Mouse (Mus musculus) kidney, postnatal 0 days (tissue): Measurements from ENCODE around the gene Atpaf1. TPM values are rescaled to one million over a fixed set of nuclear protein-coding genes. Genes with fewer than 3 reads are reported as not detected.

Source experiments
- ATAC-seq: fragments of 200-750 bp; cut with Nextera tagmentation; replicated peaks from 2 replicates; pipeline ENCODE4 v1.8.0; 2017; ENCODE audit warnings: low read depth, moderate number of reproducible peaks, moderate TSS enrichment, moderate library complexity; ENCODE audit not compliant: low FRiP score
- DNase-seq: peaks from one replicate; pipeline ENCODE4 v3.0.0-alpha.2; 2016; ENCODE audit warnings: low spot score
- H3K27ac ChIP-seq: fragments of 300-500 bp; sonication (generic); 2 replicates; pipeline ENCODE4 v1.5.1; 2014; ENCODE audit warnings: mild to moderate bottlenecking
- H3K27me3 ChIP-seq: fragments of 300-500 bp; sonication (generic); 2 replicates; pipeline ENCODE4 v1.6.1; 2014; ENCODE audit warnings: low read length, mixed read lengths; ENCODE audit not compliant: insufficient read depth
- H3K36me3 ChIP-seq: fragments of 300-500 bp; sonication (generic); 2 replicates; pipeline ENCODE4 v1.6.1; 2014; ENCODE audit warnings: low read length, mixed read lengths; ENCODE audit not compliant: insufficient read depth
- H3K4me1 ChIP-seq: fragments of 300-500 bp; sonication (generic); replicated peaks from 2 replicates; pipeline ENCODE4 v1.6.1; 2014; ENCODE audit warnings: antibody characterized with exemption, low read length, mixed read lengths; ENCODE audit not compliant: insufficient read depth
- H3K4me2 ChIP-seq: fragments of 300-500 bp; sonication (generic); 2 replicates; pipeline ENCODE4 v1.6.1; 2014; ENCODE audit warnings: mild to moderate bottlenecking, low read length, moderate library complexity, mixed read lengths
- H3K4me3 ChIP-seq: fragments of 300-500 bp; sonication (generic); replicated peaks from 2 replicates; pipeline ENCODE4 v1.5.1; 2014; ENCODE audit warnings: low read depth, low read length
- H3K9ac ChIP-seq: fragments of 300-500 bp; sonication (generic); 2 replicates; pipeline ENCODE4 v1.6.1; 2014; ENCODE audit warnings: low read depth, low read length
- H3K9me3 ChIP-seq: fragments of 300-500 bp; sonication (generic); replicated peaks from 2 replicates; pipeline ENCODE4 v1.6.1; 2016; ENCODE audit warnings: low read length, inconsistent platforms, mixed read lengths
- CTCF ChIP-seq: IDR thresholded peaks from 2 replicates; pipeline ENCODE4 v1.5.1; 2016; ENCODE audit warnings: antibody characterized with exemption, low read depth, mild to moderate bottlenecking, moderate library complexity
- WGBS: fragments of 180-500 bp; shearing (Covaris S2); extraction: QIAGEN DNeasy Blood & Tissue Kit; methylation state at CpG from one replicate; pipeline ENCODE4 v1.1.7; 2014; 5-methylcytosine and 5-hydroxymethylcytosine counted together
- polyA plus RNA-seq: library from polyadenylated mRNA; unstranded; fragments of >200 nt; fragmentation: Nextera tagmentation; extraction: Ambion mirVana; gene quantifications from 2 replicates; pipeline ENCODE4 v1.2.1, GENCODE M21; 2015

Atpaf1 gene
- polyA plus RNA-seq, 1 experiment from 2014 or later, result 62.1 TPM

DNA sequence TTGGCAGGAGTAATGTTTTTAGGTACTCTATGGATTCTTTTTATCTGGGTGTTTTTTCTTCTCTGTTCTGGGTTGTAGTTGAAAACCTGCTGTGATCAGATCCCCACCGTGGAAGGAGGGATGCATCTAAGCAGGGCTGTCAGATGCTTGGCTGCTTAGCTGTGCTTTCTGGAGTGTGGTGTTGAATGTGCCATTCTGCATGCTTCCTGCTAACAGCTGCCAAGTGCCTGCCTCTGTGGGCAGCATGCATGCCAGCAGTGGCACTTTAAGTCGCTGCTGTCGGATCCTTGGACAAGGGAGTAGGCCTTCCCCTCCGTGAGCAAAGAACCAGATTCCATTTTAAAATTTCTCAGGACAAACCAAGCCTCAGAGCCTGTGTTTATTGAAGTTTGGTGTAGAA, 71.0 kb downstream of the Atpaf1 start:
- no peak for ATAC-seq
- Histone ChIP-seq H3K36me3 (0 out of 2 replicates have a peak, but pooled peaks cover 14% of the 10 kb centered on the region), H3K4me1 (no peaks in the 10 kb centered on the region), H3K9ac (no peak overlapping the region), H3K27me3 (no peaks in the 10 kb centered on the region), H3K4me2 (no peak overlapping the region), H3K4me3 (no peak overlapping the region), H3K27ac (no peak overlapping the region), H3K9me3 (no peaks in the 10 kb centered on the region)
- no peak for DNase-seq
- 78% methylated on average over 4 of the region's 4 CpGs for WGBS
- TF ChIP-seq CTCF, result no peak

GRCm38 (mm10) chr4:115856282-115856681, 71.7 kb downstream of the Atpaf1 start:
- 83% methylated on average over 4 of the region's 4 CpGs for WGBS
- no peaks in the 10 kb centered on the region for H3K27me3 ChIP-seq
- no peak overlapping the region for H3K4me3 ChIP-seq
- H3K4me2 ChIP-seq, result no peak overlapping the region
- H3K36me3 ChIP-seq, result 0 out of 2 replicates have a peak, but pooled peaks cover 11% of the 10 kb centered on the region
- ATAC-seq (no peak), DNase-seq (no peak)
- H3K4me1 ChIP-seq, result no peaks in the 10 kb centered on the region
- no peak for TF ChIP-seq CTCF
- no peak overlapping the region for H3K27ac ChIP-seq
- no peak overlapping the region for H3K9ac ChIP-seq
- no peaks in the 10 kb centered on the region for H3K9me3 ChIP-seq

DNA sequence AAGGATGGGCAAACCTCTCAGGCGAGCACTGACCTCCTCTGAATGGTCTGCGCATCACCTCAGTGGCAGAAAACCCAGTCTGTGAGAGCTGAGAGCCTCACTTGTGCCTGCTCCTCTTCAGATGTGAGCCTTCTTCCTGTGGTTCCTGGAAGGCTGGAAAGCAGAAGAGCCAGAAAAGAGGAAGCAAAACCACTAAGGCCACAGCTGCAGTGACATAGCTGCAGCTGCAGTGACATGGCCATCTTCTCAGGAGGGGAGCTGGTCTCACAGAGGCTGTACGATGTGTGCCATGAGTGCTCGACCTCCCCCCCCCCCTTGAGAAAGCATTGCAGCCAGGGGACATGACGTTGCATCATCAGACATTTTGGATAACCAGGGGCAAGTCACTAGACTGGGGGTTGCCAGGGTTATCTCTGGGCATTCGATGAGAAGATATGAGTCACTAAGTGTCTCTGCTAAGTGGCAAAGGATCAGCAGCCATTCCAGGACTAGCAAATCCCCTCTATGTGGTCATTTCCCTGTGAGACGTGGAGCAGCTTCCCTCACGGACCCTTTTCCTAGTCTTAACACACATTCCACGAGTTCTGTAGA, 72.8 kb downstream of the Atpaf1 start:
- no peaks in the 10 kb centered on the region for H3K4me1 ChIP-seq
- TF ChIP-seq CTCF, result no peak
- H3K4me3 ChIP-seq, result no peak overlapping the region
- ATAC-seq (no peak), DNase-seq (no peak)
- H3K9me3 ChIP-seq, result no peaks in the 10 kb centered on the region
- H3K27ac ChIP-seq, result no peak overlapping the region
- no peaks in the 10 kb centered on the region for H3K27me3 ChIP-seq
- 82% methylated on average over 9 of the region's 9 CpGs for WGBS
- no peak overlapping the region for H3K9ac ChIP-seq
- no peak overlapping the region for H3K4me2 ChIP-seq
- H3K36me3 ChIP-seq, result 0 out of 2 replicates have a peak, but pooled peaks cover 15% of the 10 kb centered on the region

GRCm38 (mm10) chr4:115863352-115863751, 78.7 kb downstream of the Atpaf1 start:
- H3K27me3 ChIP-seq, result no peaks in the 10 kb centered on the region
- 46% methylated on average over 7 of the region's 7 CpGs for WGBS
- no peak overlapping the region for H3K4me2 ChIP-seq
- no peak overlapping the region for H3K27ac ChIP-seq
- no peaks in the 10 kb centered on the region for H3K9me3 ChIP-seq
- no peak for TF ChIP-seq CTCF
- ATAC-seq, result no peak
- no peaks in the 10 kb centered on the region for H3K4me1 ChIP-seq
- no peak overlapping the region for H3K9ac ChIP-seq
- DNase-seq, result no peak
- no peak overlapping the region for H3K4me3 ChIP-seq
- H3K36me3 ChIP-seq, result peaks cover 6% of the 10 kb centered on the region; the same call in 1 of the 2 replicates

DNA sequence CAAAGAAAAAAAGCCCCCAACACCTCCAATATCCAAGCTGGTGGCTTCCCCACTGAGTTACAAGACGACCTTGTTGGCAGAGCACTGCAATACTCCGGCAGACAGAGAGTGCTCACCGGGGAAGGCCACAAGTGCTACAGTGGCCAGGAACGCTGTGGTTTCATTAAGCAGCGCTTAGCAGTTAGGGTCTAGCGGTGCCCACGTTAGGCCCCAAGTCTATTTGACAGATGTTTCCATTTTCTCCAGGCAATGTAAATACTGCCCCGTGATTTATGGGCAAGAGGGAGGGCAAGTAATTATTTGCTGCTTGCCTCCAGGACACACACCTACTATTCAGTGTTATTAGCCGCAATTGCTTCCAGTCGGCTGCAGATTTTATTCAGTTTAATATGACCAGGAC, 79.3 kb downstream of the Atpaf1 start:
- H3K27me3 ChIP-seq, result no peaks in the 10 kb centered on the region
- H3K4me2 ChIP-seq, result no peak overlapping the region
- H3K36me3 ChIP-seq, result peaks cover 6% of the 10 kb centered on the region; the same call in 1 of the 2 replicates
- no peak overlapping the region for H3K4me3 ChIP-seq
- no peak overlapping the region for H3K9ac ChIP-seq
- TF ChIP-seq CTCF, result no peak
- no peaks in the 10 kb centered on the region for H3K4me1 ChIP-seq
- H3K9me3 ChIP-seq, result no peaks in the 10 kb centered on the region
- no peak overlapping the region for H3K27ac ChIP-seq
- DNase-seq, result peak; percentile 7
- WGBS, result 24% methylated on average over 10 of the region's 10 CpGs
- ATAC-seq, result no peak

Other genes with a start within 250 kb of the Atpaf1 start
- 49.7 and 50.6 TPM in 2 replicates for gene Cyp4a31, start 221.2 kb upstream of the Atpaf1 start, polyA plus RNA-seq
- gene Cyp4a32, start 183.8 kb upstream of the Atpaf1 start, polyA plus RNA-seq, result 0.24 TPM in 1 of 2 replicates, not detected in the other
- gene Cyp4b1, start 137.1 kb upstream of the Atpaf1 start, polyA plus RNA-seq, result 10.6 and 11.5 TPM in 2 replicates
- 28.9 and 30.4 TPM in 2 replicates for gene Efcab14, start 47.1 kb upstream of the Atpaf1 start, polyA plus RNA-seq
- gene Tex38, start 3.8 kb upstream of the Atpaf1 start, polyA plus RNA-seq, result 0.59 and 0.64 TPM in 2 replicates
- 7.4 and 8.9 TPM in 2 replicates for gene Mob3c, start 43.3 kb downstream of the Atpaf1 start, polyA plus RNA-seq
- gene Mknk1, start 54.4 kb downstream of the Atpaf1 start, polyA plus RNA-seq, result 20.4 and 21.6 TPM in 2 replicates
- gene Kncn, start 99.6 kb downstream of the Atpaf1 start, polyA plus RNA-seq, result 0.05 and 0.09 TPM in 2 replicates
- not detected in 2 replicates for gene 6430628N08Rik, start 105.9 kb downstream of the Atpaf1 start, polyA plus RNA-seq
- not detected in 2 replicates for gene Dmbx1, start 155.1 kb downstream of the Atpaf1 start, polyA plus RNA-seq
- 13.8 and 16.9 TPM in 2 replicates for gene Faah, start 233.1 kb downstream of the Atpaf1 start, polyA plus RNA-seq